Mouse (Mus musculus): Measurements from ENCODE around the gene Trim3. TPM values are rescaled to one million over a fixed set of nuclear protein-coding genes. Genes with fewer than 3 reads are reported as not detected.
A peak's percentile ranks its signal among the peaks of the same experiment; 100 is the strongest.

Gene Trim3
- polyA plus RNA-seq, 1 experiment from 2014 or later, result 3.5 TPM

DNA sequence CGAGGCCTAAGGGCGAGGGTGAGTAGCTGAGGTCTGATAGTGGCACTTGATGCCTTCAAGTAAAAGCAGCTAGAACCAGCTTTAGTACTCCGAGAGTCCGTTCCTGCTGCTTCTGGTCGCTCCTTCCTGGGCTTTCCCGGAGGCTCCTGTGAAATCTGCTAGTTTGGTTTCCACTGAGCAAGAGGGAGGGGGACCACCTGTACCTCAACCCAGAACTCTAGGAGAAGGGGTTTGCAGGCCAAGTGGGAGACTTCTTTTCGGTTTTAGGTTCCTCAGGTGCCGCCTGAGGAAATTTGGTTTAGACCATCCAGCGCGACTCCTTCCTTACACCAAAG, 397 bp upstream of the Trim3 start:
- Histone ChIP-seq H3K4me2 (peak overlapping the region; percentile 93), H3K4me3 (replicated peaks) (peak overlapping the region; percentile 69), H3K9ac (peak overlapping the region; percentile 63), H3K36me3 (replicated peaks) (peaks cover 15% of the 10 kb centered on the region), H3K27me3 (peaks cover 33% of the 10 kb centered on the region), H3K27ac (replicated peaks) (0 out of 2 replicates have a peak overlapping the region, but pooled peaks have one; percentile 6), H3K4me1 (replicated peaks) (peaks cover 26% of the 10 kb centered on the region), H3K9me3 (replicated peaks) (no peaks in the 10 kb centered on the region)
- 2% methylated on average over 10 of the region's 10 CpGs for WGBS (ENCODE audit: insufficient replicate concordance)
- peak; percentile 16; the same call in 1 of the 2 replicates for ATAC-seq (ENCODE audit: insufficient read depth)

DNA sequence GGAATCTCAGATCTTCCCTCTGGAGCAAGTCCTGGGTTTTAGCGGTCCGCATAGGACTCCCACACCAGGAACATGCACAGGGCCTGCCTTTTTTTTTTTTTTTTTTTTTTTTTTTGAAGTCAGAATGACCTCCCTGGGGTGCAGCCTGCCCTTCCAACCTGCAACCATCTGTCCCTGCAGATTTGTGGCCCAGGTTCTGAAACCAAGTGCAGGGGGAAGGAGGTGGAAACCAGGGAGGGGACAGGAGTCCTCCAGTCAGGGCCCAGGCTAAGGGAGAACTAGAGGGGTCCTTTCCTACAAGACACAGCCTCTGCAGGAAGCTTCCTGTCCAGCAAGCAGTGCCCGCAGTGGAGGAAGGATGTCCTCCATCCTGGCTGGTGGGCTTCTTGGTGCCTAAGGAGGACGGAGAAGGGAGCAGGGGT, 809 bp downstream of the Trim3 start:
- Histone ChIP-seq H3K36me3 (replicated peaks) (peaks cover 11% of the 10 kb centered on the region), H3K27ac (replicated peaks) (no peak overlapping the region), H3K4me2 (peak overlapping the region; percentile 93), H3K4me3 (replicated peaks) (peak overlapping the region; percentile 69), H3K9me3 (replicated peaks) (no peaks in the 10 kb centered on the region), H3K27me3 (peaks cover 33% of the 10 kb centered on the region), H3K4me1 (replicated peaks) (peaks cover 26% of the 10 kb centered on the region), H3K9ac (peak overlapping the region; percentile 63; the same call in 1 of the 2 replicates)
- WGBS (ENCODE audit: insufficient replicate concordance), result 22% methylated on average over 4 of the region's 4 CpGs
- no peak for ATAC-seq (ENCODE audit: insufficient read depth)

DNA sequence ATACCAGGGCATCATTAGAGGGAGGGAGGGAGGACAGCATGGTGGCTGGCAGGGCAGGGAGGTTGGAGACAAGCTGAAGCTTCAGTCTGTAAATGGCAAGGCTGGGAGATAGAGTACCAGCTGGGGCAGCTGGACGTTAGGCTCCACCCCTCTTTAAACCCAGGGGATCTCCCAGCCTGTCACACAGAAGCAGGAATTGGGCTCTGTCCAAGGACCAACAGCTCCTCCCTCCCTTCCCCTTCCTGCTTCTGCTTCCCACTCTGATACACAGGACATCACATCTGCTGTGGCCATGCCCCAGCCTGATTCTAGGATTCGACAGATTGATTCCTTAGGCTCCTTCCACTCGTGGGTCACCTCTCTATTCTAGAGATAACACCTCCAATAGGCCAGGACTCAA, 4.7 kb downstream of the Trim3 start:
- Histone ChIP-seq H3K4me3 (replicated peaks) (no peak overlapping the region), H3K27ac (replicated peaks) (no peak overlapping the region), H3K4me2 (no peak overlapping the region), H3K4me1 (replicated peaks) (peaks cover 9% of the 10 kb centered on the region), H3K9me3 (replicated peaks) (no peaks in the 10 kb centered on the region), H3K36me3 (replicated peaks) (no peaks in the 10 kb centered on the region), H3K27me3 (peaks cover 25% of the 10 kb centered on the region), H3K9ac (no peak overlapping the region)
- ATAC-seq (ENCODE audit: insufficient read depth), result no peak
- 17% methylated on average over 3 of the region's 3 CpGs for WGBS (ENCODE audit: insufficient replicate concordance)

DNA sequence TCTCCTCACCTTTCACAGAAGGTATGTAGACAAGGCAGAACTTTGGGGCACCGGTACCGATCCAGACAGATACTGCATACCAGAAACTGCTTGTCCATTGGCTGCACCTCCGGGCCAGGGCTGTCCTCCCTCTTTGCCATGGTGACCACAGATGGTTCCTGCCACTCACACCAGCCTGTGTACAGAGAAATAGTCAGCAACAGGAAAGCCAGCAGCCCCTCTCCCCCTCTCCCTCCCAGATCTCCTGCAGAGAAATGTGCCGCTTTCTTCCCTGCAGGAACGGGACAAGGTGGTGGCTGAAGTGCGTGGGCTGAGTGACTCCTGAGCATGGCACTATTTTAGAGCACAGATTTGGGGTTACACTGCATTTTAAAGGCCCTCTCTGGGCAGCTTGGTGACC, 8.0 kb downstream of the Trim3 start:
- Histone ChIP-seq H3K9me3 (replicated peaks) (no peaks in the 10 kb centered on the region), H3K4me3 (replicated peaks) (no peak overlapping the region), H3K4me2 (no peak overlapping the region), H3K27ac (replicated peaks) (no peak overlapping the region), H3K27me3 (no peaks in the 10 kb centered on the region), H3K36me3 (replicated peaks) (no peaks in the 10 kb centered on the region), H3K9ac (no peak overlapping the region), H3K4me1 (replicated peaks) (no peaks in the 10 kb centered on the region)
- no peak for ATAC-seq (ENCODE audit: insufficient read depth)
- WGBS (ENCODE audit: insufficient replicate concordance), result 78% methylated on average over 6 of the region's 6 CpGs

DNA sequence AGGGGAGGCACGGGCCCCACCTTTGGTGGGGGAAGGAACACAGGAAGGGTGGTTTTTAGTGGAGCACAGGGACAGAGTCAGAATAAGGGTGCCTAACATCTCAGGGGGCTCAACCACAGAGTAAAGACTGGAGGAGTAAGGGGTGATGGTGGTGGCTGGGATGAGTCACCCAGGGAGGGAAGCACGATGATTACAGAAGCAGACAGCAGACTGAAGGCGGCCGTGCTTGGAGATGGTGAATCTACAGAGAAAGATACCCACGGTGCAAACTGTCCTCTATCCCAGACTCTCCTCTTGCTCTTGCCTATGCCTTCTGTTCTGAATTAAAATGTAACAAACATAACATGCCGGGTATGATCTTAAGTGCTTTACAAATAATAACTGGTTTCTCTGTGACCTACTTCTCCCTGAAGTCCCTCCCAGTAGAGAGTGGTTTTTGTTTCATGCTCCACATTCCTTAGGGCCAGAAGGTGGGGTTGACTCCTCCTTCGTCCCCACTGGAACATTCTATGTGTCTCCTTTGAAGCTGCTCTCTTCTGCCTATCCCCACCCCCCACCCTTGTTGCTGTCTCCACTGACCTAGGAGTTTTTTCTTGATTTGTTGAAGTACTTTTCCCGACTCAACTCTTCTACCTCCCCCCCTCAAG, 11.6 kb downstream of the Trim3 start:
- no peaks in the 10 kb centered on the region for H3K27me3 ChIP-seq
- H3K4me1 ChIP-seq (replicated peaks), result no peaks in the 10 kb centered on the region
- H3K4me3 ChIP-seq (replicated peaks), result no peak overlapping the region
- no peaks in the 10 kb centered on the region for H3K9me3 ChIP-seq (replicated peaks)
- ATAC-seq (ENCODE audit: insufficient read depth), result no peak
- H3K4me2 ChIP-seq, result no peak overlapping the region
- 66% methylated on average over 8 of the region's 8 CpGs for WGBS (ENCODE audit: insufficient replicate concordance)
- H3K9ac ChIP-seq, result no peak overlapping the region
- no peak overlapping the region for H3K27ac ChIP-seq (replicated peaks)
- no peaks in the 10 kb centered on the region; the same call in 1 of the 2 replicates for H3K36me3 ChIP-seq (replicated peaks)

DNA sequence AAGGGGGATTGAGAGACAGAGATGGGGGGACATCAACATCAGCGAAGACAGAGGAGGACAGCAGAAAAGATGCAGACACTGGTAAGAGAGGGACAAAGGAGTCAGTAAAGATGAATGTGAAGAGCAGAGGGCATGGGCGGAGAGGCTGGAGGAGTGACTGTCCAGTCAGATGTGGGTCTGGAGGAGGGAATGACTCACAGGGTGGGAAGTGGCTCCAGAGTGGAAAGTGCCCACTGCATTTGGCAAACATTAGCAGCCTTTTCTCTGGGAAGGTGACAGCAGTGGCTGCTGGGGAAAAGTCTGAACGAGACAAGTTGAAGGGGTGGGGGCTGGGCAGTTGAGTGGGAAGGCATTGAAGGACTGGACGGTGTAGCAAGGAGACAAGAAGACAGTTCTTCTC, 12.3 kb downstream of the Trim3 start:
- Histone ChIP-seq H3K36me3 (replicated peaks) (no peaks in the 10 kb centered on the region; the same call in 1 of the 2 replicates), H3K9ac (no peak overlapping the region), H3K4me3 (replicated peaks) (no peak overlapping the region), H3K9me3 (replicated peaks) (no peaks in the 10 kb centered on the region), H3K4me2 (no peak overlapping the region), H3K27me3 (no peaks in the 10 kb centered on the region), H3K27ac (replicated peaks) (no peak overlapping the region), H3K4me1 (replicated peaks) (no peaks in the 10 kb centered on the region)
- 68% methylated on average over 4 of the region's 4 CpGs for WGBS (ENCODE audit: insufficient replicate concordance)
- ATAC-seq (ENCODE audit: insufficient read depth), result no peak

DNA sequence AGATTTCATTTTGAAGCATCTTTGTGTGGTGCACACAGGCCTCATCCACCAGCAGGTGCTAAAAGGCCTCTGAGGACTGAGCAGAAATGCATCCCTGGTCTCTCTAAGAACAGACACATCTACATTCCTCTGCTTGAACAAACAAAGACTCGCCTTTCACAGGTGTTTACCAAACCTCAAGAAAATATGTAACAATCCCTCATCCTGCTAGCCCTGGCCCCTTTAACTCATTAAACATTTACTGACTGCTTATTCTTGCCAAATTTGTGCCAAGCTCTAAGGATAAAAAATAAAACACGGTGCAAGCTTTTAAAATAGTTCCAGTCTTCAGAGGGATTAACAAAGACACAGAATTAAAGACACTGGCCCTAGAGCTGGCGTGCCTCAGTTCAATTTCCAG, 13.7 kb downstream of the Trim3 start:
- no peaks in the 10 kb centered on the region for H3K9me3 ChIP-seq (replicated peaks)
- WGBS (ENCODE audit: insufficient replicate concordance), result 68% methylated on average over 3 of the region's 3 CpGs
- no peak overlapping the region for H3K9ac ChIP-seq
- no peak overlapping the region for H3K27ac ChIP-seq (replicated peaks)
- ATAC-seq (ENCODE audit: insufficient read depth), result no peak
- no peaks in the 10 kb centered on the region; the same call in 1 of the 2 replicates for H3K36me3 ChIP-seq (replicated peaks)
- no peaks in the 10 kb centered on the region for H3K4me1 ChIP-seq (replicated peaks)
- H3K4me3 ChIP-seq (replicated peaks), result no peak overlapping the region
- no peak overlapping the region for H3K4me2 ChIP-seq
- H3K27me3 ChIP-seq, result no peaks in the 10 kb centered on the region

DNA sequence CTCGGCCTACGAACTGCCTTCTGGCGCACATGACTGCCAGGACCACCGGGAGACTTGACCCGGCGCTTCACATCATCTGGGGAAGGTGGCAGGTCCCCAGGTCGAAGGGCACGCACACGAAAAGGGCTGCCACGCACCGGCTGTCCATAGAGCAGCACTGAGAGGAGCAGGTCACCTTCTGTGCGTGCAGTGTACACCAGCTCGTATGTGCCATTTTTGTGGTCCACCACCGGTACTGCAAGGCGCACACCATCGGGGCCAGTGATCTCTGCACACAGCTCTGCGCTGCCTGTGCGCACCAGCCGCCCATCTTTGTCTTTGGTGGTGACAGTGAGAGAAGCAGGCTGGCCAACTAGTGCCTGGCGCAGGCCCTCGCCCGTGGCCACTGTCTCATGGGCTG, 15.6 kb downstream of the Trim3 start:
- Histone ChIP-seq H3K27me3 (no peaks in the 10 kb centered on the region), H3K4me3 (replicated peaks) (no peak overlapping the region), H3K9me3 (replicated peaks) (no peaks in the 10 kb centered on the region), H3K4me1 (replicated peaks) (no peaks in the 10 kb centered on the region), H3K36me3 (replicated peaks) (no peaks in the 10 kb centered on the region; the same call in 1 of the 2 replicates), H3K4me2 (no peak overlapping the region), H3K9ac (no peak overlapping the region), H3K27ac (replicated peaks) (no peak overlapping the region)
- 84% methylated on average over 22 of the region's 22 CpGs for WGBS (ENCODE audit: insufficient replicate concordance)
- no peak for ATAC-seq (ENCODE audit: insufficient read depth)

DNA sequence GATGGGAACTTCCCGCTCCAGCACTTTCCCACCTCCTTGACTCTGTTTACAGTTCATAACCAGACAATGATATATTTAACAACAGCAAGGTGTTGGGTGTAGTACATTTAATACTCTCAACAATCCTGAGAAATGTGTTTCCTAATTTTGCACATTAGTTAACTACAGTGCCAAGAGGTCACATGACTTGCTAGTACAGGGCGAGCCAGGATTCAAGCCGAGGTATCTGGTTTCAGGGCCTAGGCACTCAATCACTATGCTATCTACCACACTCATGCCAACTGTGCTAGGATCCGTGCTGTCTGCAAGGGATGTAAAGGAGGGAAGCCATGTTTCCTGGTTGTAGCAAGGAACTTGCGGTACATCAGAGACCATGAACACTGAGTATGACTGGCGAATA, 16.8 kb downstream of the Trim3 start:
- no peak overlapping the region for H3K9ac ChIP-seq
- no peak overlapping the region for H3K4me2 ChIP-seq
- no peak overlapping the region for H3K27ac ChIP-seq (replicated peaks)
- no peaks in the 10 kb centered on the region for H3K4me1 ChIP-seq (replicated peaks)
- 64% methylated on average over 6 of the region's 6 CpGs for WGBS (ENCODE audit: insufficient replicate concordance)
- no peaks in the 10 kb centered on the region for H3K27me3 ChIP-seq
- H3K4me3 ChIP-seq (replicated peaks), result no peak overlapping the region
- H3K36me3 ChIP-seq (replicated peaks), result no peaks in the 10 kb centered on the region; the same call in 1 of the 2 replicates
- no peaks in the 10 kb centered on the region for H3K9me3 ChIP-seq (replicated peaks)
- ATAC-seq (ENCODE audit: insufficient read depth), result no peak

DNA sequence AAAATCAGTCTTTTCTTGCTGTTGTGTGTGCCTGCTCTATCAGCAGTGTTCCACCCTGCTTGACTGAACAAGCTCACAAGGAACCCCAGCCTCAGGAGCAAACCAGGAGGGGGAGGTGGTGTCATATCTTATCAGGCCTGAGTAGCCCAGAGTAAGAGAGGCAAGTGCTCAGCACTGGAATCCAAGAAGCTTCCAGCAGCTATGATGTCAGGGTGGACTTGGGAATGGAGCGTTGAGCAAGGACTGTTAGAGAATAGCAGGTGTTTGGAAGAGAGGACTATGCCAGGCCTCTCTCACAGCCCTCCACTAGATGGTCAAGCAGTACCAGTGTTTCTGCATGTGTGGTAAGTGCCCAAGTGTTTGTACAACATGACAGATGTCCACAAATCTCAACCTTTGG, 17.7 kb downstream of the Trim3 start:
- Histone ChIP-seq H3K36me3 (replicated peaks) (peaks cover 6% of the 10 kb centered on the region), H3K4me2 (no peak overlapping the region), H3K4me3 (replicated peaks) (no peak overlapping the region), H3K9ac (no peak overlapping the region), H3K27ac (replicated peaks) (no peak overlapping the region), H3K27me3 (no peaks in the 10 kb centered on the region), H3K9me3 (replicated peaks) (no peaks in the 10 kb centered on the region), H3K4me1 (replicated peaks) (no peaks in the 10 kb centered on the region)
- 56% methylated on average over 1 of the region's 1 CpGs for WGBS (ENCODE audit: insufficient replicate concordance)
- ATAC-seq (ENCODE audit: insufficient read depth), result no peak

DNA sequence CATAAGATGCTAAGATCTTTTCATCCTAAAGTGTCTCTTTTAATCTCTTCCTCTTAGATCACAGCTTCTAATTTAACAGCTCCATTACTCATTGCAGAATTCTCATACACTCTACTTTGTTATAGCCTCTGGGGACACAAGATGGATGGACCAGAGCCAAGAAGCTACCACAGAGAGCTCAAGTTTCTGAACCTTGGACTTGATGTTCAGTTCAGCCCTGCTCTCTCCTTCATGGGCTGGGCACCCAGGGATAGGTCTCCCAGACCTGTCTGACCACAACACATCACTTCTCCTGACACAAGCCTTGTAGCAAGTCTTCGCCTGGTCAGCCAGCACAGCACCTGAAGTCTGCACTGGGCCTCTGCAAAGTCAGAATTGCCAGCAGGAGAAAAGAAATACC, 19.0 kb downstream of the Trim3 start:
- H3K4me3 ChIP-seq (replicated peaks), result no peak overlapping the region
- H3K36me3 ChIP-seq (replicated peaks), result peaks cover 7% of the 10 kb centered on the region
- no peaks in the 10 kb centered on the region for H3K4me1 ChIP-seq (replicated peaks)
- no peaks in the 10 kb centered on the region for H3K9me3 ChIP-seq (replicated peaks)
- WGBS (ENCODE audit: insufficient replicate concordance), result 62% methylated on average over 1 of the region's 1 CpGs
- no peak overlapping the region for H3K9ac ChIP-seq
- no peaks in the 10 kb centered on the region for H3K27me3 ChIP-seq
- H3K4me2 ChIP-seq, result no peak overlapping the region
- no peak for ATAC-seq (ENCODE audit: insufficient read depth)
- H3K27ac ChIP-seq (replicated peaks), result no peak overlapping the region

DNA sequence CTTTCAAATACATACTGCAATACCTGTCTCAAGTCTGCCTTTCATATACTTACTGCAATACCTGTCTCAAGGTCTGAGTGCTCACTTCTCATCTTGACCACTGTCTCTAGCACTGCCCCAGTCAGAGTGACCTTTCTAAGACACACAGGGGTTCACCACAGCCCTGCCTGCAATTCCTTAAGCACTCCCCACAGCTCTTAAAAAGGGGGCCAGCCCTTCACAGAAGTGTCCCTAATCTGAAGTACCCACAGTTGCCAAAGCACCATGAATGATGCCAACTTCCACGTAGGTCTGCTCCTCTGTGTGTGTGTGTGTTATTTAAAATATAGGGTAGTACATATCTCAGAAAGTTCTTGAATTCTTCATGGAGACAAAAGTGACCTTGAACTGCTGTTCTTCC, 21.6 kb downstream of the Trim3 start:
- no peak overlapping the region for H3K4me2 ChIP-seq
- no peaks in the 10 kb centered on the region for H3K9me3 ChIP-seq (replicated peaks)
- no peaks in the 10 kb centered on the region for H3K4me1 ChIP-seq (replicated peaks)
- no peak overlapping the region for H3K9ac ChIP-seq
- ATAC-seq (ENCODE audit: insufficient read depth), result no peak
- no peaks in the 10 kb centered on the region for H3K27me3 ChIP-seq
- peaks cover 7% of the 10 kb centered on the region for H3K36me3 ChIP-seq (replicated peaks)
- no peak overlapping the region for H3K4me3 ChIP-seq (replicated peaks)
- no peak overlapping the region for H3K27ac ChIP-seq (replicated peaks)
- 49% methylated on average over 1 of the region's 1 CpGs for WGBS (ENCODE audit: insufficient replicate concordance)

Data from liver, embryonic 15.5 days (tissue).